Mouse (Mus musculus) myocyte (in vitro differentiated cells): ENCODE results near the gene Arhgap10. TPM values are rescaled to one million over a fixed set of nuclear protein-coding genes. Genes with fewer than 3 reads are reported as not detected.

Source experiments
- H3K27me3 ChIP-seq: one replicate; pipeline ENCODE4 v1.6.1; 2011; ENCODE audit not compliant: control insufficient read depth, insufficient read depth, insufficient read length
- H3K36me3 ChIP-seq: one replicate; pipeline ENCODE4 v1.6.1; 2011; ENCODE audit not compliant: control insufficient read depth, insufficient read depth
- H3K4me2 ChIP-seq: one replicate; pipeline ENCODE4 v1.6.1; 2011; ENCODE audit warnings: low read depth, control low read depth
- H3K4me3 ChIP-seq: one replicate; pipeline ENCODE4 v1.5.1; 2011; ENCODE audit warnings: mild to moderate bottlenecking, control low read depth, moderate library complexity
- H3K79me2 ChIP-seq: one replicate; pipeline ENCODE4 v1.6.1; 2011; ENCODE audit not compliant: control insufficient read depth, insufficient read depth
- H3ac ChIP-seq: one replicate; pipeline ENCODE4 v1.6.1; 2011; ENCODE audit not compliant: control insufficient read depth, insufficient read length
- CEBPB ChIP-seq: IDR thresholded peaks from 2 replicates; pipeline ENCODE4 v1.6.1; 2011; ENCODE audit warnings: mild to moderate bottlenecking, moderate library complexity; ENCODE audit not compliant: poor library complexity, insufficient read depth, severe bottlenecking
- E2F4 ChIP-seq: IDR thresholded peaks from one replicate; pipeline ENCODE4 v1.6.1; 2011; ENCODE audit warnings: mild to moderate bottlenecking, control low read depth, moderate library complexity; ENCODE audit not compliant: insufficient read depth
- MAX ChIP-seq: IDR thresholded peaks from one replicate; pipeline ENCODE4 v1.6.1; 2011; ENCODE audit warnings: low read depth, mild to moderate bottlenecking, control low read depth
- MYOD1 ChIP-seq, 3 experiments: IDR thresholded peaks; one replicate each; pipeline ENCODE4 v1.6.1; 2011; ENCODE audit warnings: control low read depth in 2 of 3, low read depth in 2 of 3, mild to moderate bottlenecking in 2 of 3, moderate library complexity in 1 of 3; ENCODE audit not compliant: insufficient read length in 2 of 3, control insufficient read depth in 1 of 3
- MYOG ChIP-seq, 3 experiments: IDR thresholded peaks; one replicate each; pipeline ENCODE4 v1.6.1; 2011; ENCODE audit warnings: control low read depth in 2 of 3, low read depth in 2 of 3, mild to moderate bottlenecking in 2 of 3; ENCODE audit not compliant: insufficient read length in 2 of 3, control insufficient read depth in 1 of 3, insufficient read depth in 1 of 3
- POLR2A ChIP-seq: IDR thresholded peaks from one replicate; pipeline ENCODE4 v1.6.1; 2011; ENCODE audit warnings: low read depth, mild to moderate bottlenecking, control low read depth, moderate library complexity; ENCODE audit not compliant: insufficient read length
- POLR2AphosphoS2 ChIP-seq: IDR thresholded peaks from one replicate; pipeline ENCODE4 v1.6.1; 2011; ENCODE audit warnings: low read depth, control low read depth; ENCODE audit not compliant: insufficient read length
- REST ChIP-seq: IDR thresholded peaks from one replicate; pipeline ENCODE4 v1.6.1; 2011; ENCODE audit warnings: mild to moderate bottlenecking, control low read depth, moderate library complexity; ENCODE audit not compliant: insufficient read depth, insufficient read length
- SRF ChIP-seq: IDR thresholded peaks from one replicate; pipeline ENCODE4 v1.6.1; 2011; ENCODE audit warnings: low read depth; ENCODE audit not compliant: control insufficient read depth, insufficient read length
- TCF12 ChIP-seq: IDR thresholded peaks from one replicate; pipeline ENCODE4 v1.6.1; 2011; ENCODE audit warnings: mild to moderate bottlenecking, control low read depth; ENCODE audit not compliant: poor library complexity, insufficient read depth, severe bottlenecking
- TCF3 ChIP-seq: IDR thresholded peaks from one replicate; pipeline ENCODE4 v1.6.1; 2011; ENCODE audit warnings: low read depth, control low read depth; ENCODE audit not compliant: insufficient read length
- USF1 ChIP-seq: IDR thresholded peaks from one replicate; pipeline ENCODE4 v1.6.1; 2011; ENCODE audit warnings: low read depth, mild to moderate bottlenecking, control low read depth, moderate library complexity
- polyA plus RNA-seq: library from polyadenylated mRNA; unstranded; fragments of >200 nt; fragmentation: generic; extraction: Trizol; gene quantifications from one replicate; pipeline ENCODE4 v1.2.1, GENCODE M21; 2012; ENCODE audit warnings: missing spikeins

Gene Arhgap10
- polyA plus RNA-seq, 1 experiment = 18.1 TPM

GRCm38 (mm10) chr8:77261215-77261614, 256.5 kb downstream of the Arhgap10 start:
- Histone ChIP-seq H3K4me3 (no peak overlapping the region), H3K36me3 (peaks cover 13% of the 10 kb centered on the region), H3K4me2 (no peak overlapping the region), H3K27me3 (no peaks in the 10 kb centered on the region), H3ac (no peak overlapping the region), H3K79me2 (no peaks in the 10 kb centered on the region)
- TF ChIP-seq USF1 = no peak
- no peak for TF ChIP-seq TCF3
- TF ChIP-seq CEBPB = no peak
- TF ChIP-seq SRF = no peak
- no peak for TF ChIP-seq E2F4
- TF ChIP-seq MYOG (IDR thresholded peaks at IDR 0.05; ENCODE audit: control insufficient read depth in 1 of 3, insufficient read depth in 1 of 3, insufficient read length in 2 of 3, low read depth in 2 of 3) = no peak
- TF ChIP-seq TCF12 = no peak
- no peak for TF ChIP-seq POLR2AphosphoS2
- no peak for TF ChIP-seq MYOD1 (IDR thresholded peaks at IDR 0.05; ENCODE audit: control insufficient read depth in 1 of 3, insufficient read length in 2 of 3, low read depth in 2 of 3)
- TF ChIP-seq REST = no peak
- TF ChIP-seq MAX = no peak
- no peak for TF ChIP-seq POLR2A

- Histone ChIP-seq H3K4me3 (no peak overlapping the region), H3ac (no peak overlapping the region), H3K79me2 (no peaks in the 10 kb centered on the region), H3K27me3 (no peaks in the 10 kb centered on the region), H3K36me3 (peaks cover 19% of the 10 kb centered on the region), H3K4me2 (no peak overlapping the region)
- TF ChIP-seq MYOG (IDR thresholded peaks at IDR 0.05; ENCODE audit: control insufficient read depth in 1 of 3, insufficient read depth in 1 of 3, insufficient read length in 2 of 3, low read depth in 2 of 3) (no peak), TCF12 (no peak), MYOD1 (IDR thresholded peaks at IDR 0.05; ENCODE audit: control insufficient read depth in 1 of 3, insufficient read length in 2 of 3, low read depth in 2 of 3) (no peak), POLR2AphosphoS2 (no peak), POLR2A (no peak), REST (no peak), SRF (no peak), MAX (no peak), USF1 (no peak), TCF3 (no peak), CEBPB (no peak), E2F4 (no peak)
Measured at GRCm38 (mm10) chr8:77257085-77257451, 260.7 kb downstream of the Arhgap10 start.

GRCm38 (mm10) chr8:77256450-77257084, 261.2 kb downstream of the Arhgap10 start:
- TF ChIP-seq E2F4 (no peak), POLR2AphosphoS2 (no peak), MAX (no peak), POLR2A (no peak), REST (no peak), TCF12 (no peak), TCF3 (no peak), MYOG (IDR thresholded peaks at IDR 0.05; ENCODE audit: control insufficient read depth in 1 of 3, insufficient read depth in 1 of 3, insufficient read length in 2 of 3, low read depth in 2 of 3) (no peak), MYOD1 (IDR thresholded peaks at IDR 0.05; ENCODE audit: control insufficient read depth in 1 of 3, insufficient read length in 2 of 3, low read depth in 2 of 3) (no peak), SRF (no peak), CEBPB (no peak), USF1 (no peak)
- Histone ChIP-seq H3K27me3 (no peaks in the 10 kb centered on the region), H3K4me2 (no peak overlapping the region), H3K79me2 (no peaks in the 10 kb centered on the region), H3K36me3 (peaks cover 16% of the 10 kb centered on the region), H3K4me3 (no peak overlapping the region), H3ac (no peak overlapping the region)

GRCm38 (mm10) chr8:77254466-77254865, 263.3 kb downstream of the Arhgap10 start:
- Histone ChIP-seq H3K27me3 (no peaks in the 10 kb centered on the region), H3K36me3 (peaks cover 20% of the 10 kb centered on the region), H3K4me3 (no peak overlapping the region), H3ac (no peak overlapping the region), H3K4me2 (no peak overlapping the region), H3K79me2 (no peaks in the 10 kb centered on the region)
- TF ChIP-seq REST (no peak), MYOG (IDR thresholded peaks at IDR 0.05; ENCODE audit: control insufficient read depth in 1 of 3, insufficient read depth in 1 of 3, insufficient read length in 2 of 3, low read depth in 2 of 3) (no peak), SRF (no peak), USF1 (no peak), CEBPB (no peak), MAX (no peak), TCF3 (no peak)
